Mouse (Mus musculus): Measurements from ENCODE around the gene Pcgf6. TPM values are rescaled to one million over a fixed set of nuclear protein-coding genes. Genes with fewer than 3 reads are reported as not detected.

Pcgf6 gene
- 1 to 10 TPM; 2.4 to 3.1 TPM for total RNA-seq (2021)
- long read RNA-seq, experiment 1, partial matches to known transcripts, result 0 of 2 reads
- long read RNA-seq, experiment 1, other reads (novel, unspliced or antisense), result 0 of 2 reads
- long read RNA-seq, experiment 2, transcript Pcgf6-201 (10 exons, 2,159 nt), result major isoform, 6 of 8 reads
- long read RNA-seq, experiment 2, partial matches to known transcripts, result 0 of 8 reads
- long read RNA-seq, experiment 2, other reads (novel, unspliced or antisense), result 2 of 8 reads

DNA sequence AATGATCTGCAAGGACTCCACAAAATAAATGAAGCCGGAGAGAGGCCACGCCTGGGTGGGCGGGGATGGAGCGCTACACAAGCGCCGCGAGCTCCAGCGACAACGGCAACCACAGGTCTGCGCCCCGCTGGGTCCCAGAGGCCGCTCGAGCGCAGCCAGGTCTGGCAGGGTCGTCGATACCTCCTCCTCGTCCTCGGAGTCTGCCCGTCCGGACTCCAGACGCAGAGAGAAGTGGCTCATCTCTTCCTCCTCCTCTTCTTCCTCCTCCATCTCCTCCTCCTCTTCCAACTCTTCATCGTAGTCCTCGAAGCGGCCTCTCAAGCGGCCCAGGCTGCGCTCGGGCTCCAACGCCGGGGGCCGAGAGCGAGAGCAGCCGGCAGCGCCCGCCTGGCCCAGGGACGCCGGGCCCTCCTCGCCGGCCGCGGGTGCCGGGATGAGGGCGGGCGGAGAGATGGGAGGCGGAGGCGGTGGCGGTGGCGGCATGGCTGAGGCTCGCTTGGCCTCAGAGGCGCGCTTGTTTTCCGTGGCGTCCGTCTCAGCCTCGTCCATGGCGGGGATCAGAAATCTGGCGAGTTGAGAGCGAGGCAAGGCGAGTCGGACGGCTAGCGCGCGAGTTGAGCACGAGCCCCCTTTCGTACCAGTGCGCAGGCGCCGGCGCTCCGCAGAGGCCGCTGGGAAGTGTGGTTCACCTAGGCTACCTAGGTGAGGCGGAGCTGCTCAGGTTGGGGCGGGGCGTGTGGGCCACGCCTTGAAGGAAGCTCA lies at the start of gene Pcgf6:
Pcgf6 (minus strand) TSS at position 636 of the 762 bp plus-strand sequence.
- DNase-seq, result peak; percentile 71
- intact Hi-C loops (cut with DNase I; ENCODE audit: low total_unique reads), result no loop called here

DNA sequence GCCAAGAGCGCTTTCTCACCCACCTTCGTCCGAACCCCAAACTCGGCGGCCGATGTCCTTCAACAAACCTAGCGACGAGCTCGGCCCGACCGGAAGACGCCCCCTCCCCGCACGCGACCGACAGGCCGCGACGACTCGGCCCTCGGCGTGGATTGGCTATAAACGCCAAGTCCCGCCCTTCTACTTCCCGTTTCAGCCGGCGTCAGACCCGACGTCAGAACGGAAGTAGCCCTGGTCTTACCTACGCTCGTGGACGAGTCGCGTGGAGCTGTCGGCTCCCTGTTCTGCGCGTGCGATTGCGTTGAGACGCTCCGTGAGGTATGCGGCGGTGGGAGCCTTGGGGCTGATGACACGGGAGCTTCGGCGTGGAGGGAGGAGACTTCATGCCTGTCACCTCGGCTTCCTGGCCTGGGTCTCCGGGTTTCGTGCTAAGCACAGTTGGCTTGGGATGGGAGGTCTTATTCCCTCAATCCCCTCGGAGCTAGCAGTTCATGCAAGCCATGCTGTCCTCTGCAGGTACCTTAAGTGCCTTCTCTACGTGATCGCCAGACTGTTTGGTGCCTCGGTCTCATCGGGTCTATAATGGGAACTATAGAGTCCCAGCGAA lies 39.9 kb upstream of the Pcgf6 start, which contains the start of the genes Usmg5 and Pdcd11:
Usmg5 (minus strand) TSS at position 98 of the 607 bp plus-strand sequence.
Pdcd11 (plus strand) TSS at position 219 of the 607 bp plus-strand sequence.
- intact Hi-C loops (cut with DNase I; ENCODE audit: low total_unique reads), result no loop called here
- DNase-seq, result peak; percentile 95

DNA sequence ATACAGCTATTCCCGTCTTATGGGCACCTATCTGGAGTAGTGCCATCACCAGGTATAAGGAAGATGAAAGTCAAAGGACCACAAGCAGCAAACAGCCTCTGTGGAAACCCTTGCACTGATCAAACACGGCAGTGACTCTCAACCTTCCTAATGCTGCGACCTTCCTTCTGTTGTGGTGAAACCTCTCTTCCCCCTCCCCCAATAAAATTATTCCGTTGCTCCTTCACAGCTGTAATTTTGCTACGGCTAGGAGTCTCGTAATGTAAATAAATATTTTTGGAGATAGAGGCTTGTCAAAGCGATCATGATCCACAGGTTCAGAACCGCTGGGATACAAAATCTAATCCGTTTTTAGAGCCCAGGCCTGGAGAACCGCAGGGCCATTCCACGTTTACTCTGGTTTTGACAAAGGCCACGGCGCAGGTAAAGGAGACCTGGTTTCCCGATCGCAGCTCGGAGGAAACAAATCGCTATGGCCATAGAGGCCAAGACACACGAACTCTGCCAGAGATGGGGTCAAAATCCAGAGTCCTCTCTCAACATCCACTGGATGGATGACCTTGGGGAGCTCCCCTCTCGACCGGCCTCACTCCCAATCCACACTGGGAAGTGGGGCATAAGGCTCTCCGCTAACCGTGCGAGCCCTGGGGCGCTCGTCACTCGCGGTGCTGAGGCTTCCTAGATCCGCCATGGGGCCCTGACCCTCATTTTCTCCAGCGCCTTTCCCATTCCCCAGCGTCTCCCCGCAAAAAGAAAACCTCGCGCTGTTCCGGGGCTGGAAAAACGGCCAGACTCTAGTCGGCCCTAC lies 39.2 kb upstream of the Pcgf6 start:
- DNase-seq, result peak; percentile 23
- intact Hi-C loops (cut with DNase I; ENCODE audit: low total_unique reads), result no loop called here

DNA sequence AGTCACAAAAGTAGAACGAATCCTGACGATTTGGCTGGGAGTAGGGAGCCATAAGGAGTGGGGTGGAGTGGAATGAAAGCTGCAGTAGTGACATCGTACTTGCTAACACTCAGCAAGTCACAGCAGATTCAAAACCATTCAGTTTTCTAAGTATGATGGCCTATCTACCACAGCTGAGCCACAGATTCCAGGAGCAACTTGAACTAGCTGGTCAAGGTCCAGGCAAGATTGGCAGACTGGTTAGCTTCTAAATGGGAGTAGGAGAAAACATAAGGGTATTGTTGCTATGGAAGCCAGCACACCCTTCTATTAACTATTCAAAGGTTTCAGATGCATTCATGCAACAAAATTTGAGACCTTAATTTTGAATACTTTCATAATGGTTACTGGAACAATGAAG lies 37.5 kb upstream of the Pcgf6 start:
- no peak for DNase-seq
- intact Hi-C loops (cut with DNase I; ENCODE audit: low total_unique reads), result no loop called here

DNA sequence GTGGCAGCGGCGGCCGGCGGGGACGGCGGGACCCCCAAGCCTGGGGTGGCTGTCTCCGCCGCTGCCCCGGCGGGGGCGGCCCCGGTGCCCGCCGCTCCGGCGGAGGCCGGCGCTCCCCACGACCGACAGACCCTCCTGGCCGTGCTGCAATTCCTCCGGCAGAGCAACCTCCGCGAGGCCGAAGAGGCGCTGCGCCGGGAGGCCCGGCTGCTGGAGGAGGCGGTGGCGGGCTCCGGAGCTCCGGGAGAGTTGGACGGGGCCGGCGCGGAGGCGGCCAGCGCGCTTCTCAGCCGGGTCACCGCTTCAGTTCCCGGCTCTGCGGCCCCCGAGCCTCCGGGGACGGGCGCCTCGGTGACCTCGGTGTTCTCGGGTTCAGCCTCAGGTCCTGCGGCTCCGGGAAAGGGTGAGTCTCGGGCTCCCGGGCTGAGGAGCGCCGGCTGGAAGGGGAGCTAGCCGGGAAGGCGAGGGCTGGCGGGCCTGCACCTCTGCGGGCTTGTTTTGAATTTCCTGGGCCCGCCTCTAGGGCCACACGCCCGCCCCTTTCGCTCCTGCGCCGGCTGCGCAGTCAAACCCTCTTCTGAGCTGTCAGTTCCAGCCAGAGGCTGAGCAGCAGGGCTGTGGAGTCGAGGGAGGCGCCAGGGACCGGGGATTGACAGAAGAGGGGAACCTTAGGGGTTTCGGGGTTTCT lies 17.4 kb upstream of the Pcgf6 start:
- intact Hi-C loops (cut with DNase I; ENCODE audit: low total_unique reads), result no loop called here
- DNase-seq, result peak; percentile 87

DNA sequence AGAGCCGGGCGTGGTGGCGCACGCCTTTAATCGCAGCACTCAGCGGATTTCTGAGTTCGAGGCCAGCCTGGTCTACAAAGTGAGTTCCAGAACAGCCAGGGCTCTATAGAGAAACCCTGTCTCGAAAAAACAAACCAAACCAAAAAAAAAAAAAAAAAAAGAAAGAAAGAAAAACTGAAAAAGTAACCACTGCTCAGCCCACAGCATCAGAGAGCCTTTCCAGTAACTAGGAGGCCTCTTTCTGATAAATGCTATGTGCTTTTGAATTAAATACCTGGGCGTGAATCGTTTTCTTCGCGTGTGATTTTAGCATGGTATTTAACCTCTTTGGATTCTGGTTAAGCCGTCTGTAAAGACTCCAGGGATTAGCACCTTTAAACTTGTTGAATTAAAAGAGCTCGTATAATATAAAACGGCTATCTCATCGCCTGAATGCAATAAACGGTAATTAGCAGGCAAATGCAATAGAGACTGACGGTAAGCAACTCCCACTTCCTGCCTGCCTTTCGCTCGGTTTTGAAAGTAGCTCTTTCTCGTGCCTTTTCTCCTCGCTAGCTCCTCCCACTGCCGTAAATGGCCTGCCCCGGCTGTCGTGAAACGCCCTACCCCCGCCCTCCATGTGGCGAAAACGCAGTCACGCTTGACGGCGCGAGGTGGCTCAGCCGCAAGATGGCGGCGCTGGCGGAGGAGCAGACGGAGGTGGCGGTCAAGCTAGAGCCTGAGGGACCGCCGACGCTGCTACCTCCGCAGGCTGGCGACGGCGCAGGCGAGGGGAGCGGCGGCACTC lies 16.6 kb upstream of the Pcgf6 start, which contains the start of gene Taf5:
Taf5 (plus strand) TSS at position 651 of the 787 bp plus-strand sequence.
- DNase-seq, result peak; percentile 97
- intact Hi-C loops (cut with DNase I; ENCODE audit: low total_unique reads), result no loop called here

DNA sequence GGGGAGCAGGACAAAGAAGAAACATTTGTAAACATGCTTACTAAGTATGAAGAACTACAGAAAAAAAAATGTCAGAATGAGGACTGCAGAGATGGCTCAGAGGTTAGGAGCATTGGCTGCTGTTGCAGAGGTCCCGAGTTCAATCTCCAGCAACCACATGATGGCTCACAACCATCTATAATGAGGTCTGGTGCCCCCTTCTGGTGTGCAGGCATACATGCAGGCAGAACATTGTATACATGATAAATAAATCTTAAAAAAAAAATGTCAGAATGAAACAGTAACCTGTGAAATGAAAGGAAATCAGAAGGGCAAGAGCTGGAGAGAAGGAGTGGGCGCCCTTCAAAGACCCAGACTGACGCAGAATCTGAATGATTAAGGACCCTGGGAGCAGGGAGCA lies 15.2 kb upstream of the Pcgf6 start:
- intact Hi-C loops (cut with DNase I; ENCODE audit: low total_unique reads), result no loop called here

DNA sequence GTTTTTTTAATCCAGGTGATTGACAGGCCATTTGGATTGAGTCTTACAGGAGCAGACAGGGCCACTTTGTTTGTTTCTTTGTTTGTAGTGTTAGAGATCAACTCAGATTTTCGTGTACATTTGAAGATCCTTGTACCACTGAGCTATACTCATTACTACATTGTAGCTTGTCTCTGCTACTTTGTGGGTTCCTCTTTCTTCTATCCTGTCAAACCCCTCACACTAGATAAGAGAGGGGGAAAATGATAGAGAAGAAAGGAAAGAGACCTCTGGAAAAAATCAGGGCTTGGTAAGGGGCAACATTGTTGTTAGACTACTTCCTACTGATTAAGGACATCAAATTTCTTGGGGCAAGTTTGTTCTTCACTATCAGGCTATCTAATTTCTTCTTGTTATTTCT lies 7.0 kb upstream of the Pcgf6 start:
- no peak for DNase-seq
- intact Hi-C loops (cut with DNase I; ENCODE audit: low total_unique reads), result no loop called here

More for the DNA sequence above, 15.2 kb upstream of the Pcgf6 start:
- no peak for DNase-seq

DNA sequence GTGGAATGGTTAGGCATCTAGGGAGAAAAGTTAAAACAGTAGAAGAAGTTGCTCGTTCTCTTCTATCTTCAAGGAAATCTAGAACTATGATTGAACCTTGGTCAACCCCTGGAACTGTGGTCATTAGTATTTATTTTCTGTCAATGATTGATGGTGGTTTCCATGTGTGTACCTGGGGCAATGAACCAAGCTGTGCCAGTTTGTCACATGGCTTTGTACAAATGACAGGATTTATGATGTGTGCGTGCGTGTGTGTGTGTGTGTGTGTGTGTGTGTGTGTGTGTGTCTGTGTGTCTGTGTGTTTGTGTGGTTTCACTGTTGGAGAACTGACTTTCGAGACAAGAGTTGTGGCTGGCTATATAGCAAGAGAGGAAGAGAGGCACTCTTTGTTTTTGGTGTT lies 2.8 kb upstream of the Pcgf6 start:
- DNase-seq, result no peak
- intact Hi-C loops (cut with DNase I; ENCODE audit: low total_unique reads), result no loop called here

DNA sequence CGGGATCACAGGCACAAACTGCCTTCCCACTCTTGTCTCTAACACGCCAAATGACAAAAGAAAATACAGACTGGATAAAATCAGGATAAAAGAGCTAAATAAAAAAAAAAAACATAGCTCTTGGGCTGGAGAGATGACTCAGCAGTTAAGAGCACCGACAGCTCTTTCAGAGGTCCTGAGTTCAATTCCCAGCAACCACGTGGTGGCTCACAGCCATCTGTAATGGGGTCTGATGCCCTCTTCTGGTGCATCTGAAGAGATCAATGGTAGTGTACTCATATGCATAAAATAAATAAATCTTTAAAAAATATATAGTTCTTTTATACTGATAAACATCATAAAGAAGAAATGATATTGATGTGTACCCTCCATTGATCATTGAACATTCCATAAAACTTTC lies 2.2 kb upstream of the Pcgf6 start:
- DNase-seq, result no peak
- intact Hi-C loops (cut with DNase I; ENCODE audit: low total_unique reads), result no loop called here

DNA sequence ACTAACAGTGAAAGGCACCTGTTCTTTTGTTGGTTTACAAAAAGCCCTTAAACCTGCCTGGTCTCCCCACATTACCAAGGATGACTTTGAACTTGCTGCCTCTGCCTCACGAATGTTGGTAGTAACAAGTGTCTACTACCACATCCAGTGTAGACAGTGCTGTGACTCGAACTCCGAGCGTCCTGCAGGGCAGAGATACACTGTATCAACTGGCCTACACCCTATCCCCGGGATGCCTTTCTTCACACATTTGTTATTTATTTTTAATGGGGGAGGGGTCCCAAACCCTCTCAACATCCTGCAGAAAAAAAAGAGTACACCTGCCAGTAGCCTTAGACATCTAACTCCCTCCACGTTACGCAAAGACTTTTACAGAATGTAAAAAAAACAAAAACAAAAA lies 866 bp downstream of the Pcgf6 start:
- intact Hi-C loops (cut with DNase I; ENCODE audit: low total_unique reads), result no loop called here
- no peak for DNase-seq

DNA sequence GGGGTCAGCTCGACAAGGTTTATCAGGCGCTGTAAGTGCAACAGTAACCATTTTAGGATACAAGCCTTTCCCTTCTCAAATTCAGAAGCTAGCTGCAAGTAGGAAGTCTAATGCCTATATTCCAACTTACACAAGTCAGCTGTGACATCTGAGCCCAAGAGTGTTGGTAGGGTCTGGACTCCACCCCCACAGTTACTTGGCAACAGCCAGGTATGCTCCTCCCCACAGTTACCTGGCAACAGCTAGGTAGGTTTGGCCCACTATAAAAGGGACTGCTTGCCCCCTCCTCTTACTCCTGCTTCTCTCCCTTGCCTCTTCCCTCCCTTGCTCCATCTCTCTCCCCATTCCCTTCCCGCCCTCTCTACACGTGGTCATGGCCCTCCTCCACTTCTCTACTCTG lies 1.6 kb downstream of the Pcgf6 start:
- no peak for DNase-seq
- intact Hi-C loops (cut with DNase I; ENCODE audit: low total_unique reads), result no loop called here

DNA sequence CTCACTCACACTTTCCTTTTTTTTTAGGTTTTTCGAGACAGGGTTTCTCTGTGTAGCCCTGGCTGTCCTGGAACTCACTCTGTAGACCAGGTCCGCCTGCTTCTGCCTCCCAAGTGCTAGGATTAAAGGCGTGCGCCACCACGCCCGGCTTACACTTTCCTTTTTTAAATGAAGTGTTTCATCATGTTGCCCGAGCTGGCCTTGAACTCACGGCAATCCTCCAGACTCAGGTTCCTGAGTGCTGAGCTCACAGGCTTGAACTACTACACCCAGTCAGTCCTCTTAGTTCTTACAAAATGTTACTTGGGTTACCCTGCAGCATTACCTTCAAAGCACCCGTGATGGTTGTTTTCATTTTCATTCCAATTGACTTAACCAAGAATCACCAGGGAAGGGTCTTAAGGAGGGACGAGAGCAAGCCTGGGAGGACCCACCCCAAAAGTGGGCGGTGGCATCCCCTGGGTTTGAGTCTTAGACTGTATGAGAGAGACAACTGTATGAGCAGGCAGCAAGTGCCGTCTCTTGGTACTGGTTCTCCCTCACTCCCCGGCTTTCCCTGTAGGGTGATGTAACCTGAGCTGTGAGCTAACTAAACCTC lies 3.4 kb downstream of the Pcgf6 start:
- no peak for DNase-seq
- intact Hi-C loops (cut with DNase I; ENCODE audit: low total_unique reads), result no loop called here

DNA sequence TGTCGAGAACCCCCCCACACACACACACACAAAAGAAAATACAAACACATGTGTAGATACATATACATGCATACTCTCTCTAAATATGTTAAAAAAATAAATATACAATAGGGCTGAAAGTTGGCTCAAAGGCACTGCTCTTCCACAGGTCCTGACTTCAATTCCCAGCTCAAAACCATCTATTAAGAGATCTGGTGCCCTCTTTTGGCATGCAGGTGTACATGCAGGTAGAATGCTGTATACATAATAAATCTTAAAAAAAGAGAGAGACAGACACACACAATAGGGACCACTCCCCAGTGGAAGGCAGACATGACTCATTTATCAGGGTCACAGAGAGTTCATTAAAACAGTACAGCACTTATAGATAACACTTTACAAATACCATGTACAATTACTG lies 4.4 kb downstream of the Pcgf6 start:
- intact Hi-C loops (cut with DNase I; ENCODE audit: low total_unique reads), result no loop called here
- no peak for DNase-seq

DNA sequence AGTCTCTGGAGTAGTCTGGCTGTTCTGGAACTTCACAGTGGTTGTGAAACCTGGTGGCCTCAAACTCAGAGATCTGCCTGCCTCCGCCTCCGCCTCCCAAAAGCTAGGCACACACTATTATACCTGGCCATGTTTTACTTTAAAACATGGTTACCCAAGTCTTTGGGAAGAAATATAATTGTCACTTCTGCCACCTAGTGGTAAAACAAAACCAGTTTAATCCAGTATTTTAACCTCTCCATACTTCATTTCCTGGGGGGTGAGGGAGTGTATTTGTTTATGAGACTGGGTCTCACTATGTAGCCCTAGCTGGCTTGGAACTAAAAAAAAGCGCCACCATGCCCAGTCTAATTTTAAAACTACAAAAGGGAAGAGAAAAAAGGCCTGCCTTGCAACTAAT lies 7.1 kb downstream of the Pcgf6 start:
- no peak for DNase-seq
- intact Hi-C loops (cut with DNase I; ENCODE audit: low total_unique reads), result no loop called here

DNA sequence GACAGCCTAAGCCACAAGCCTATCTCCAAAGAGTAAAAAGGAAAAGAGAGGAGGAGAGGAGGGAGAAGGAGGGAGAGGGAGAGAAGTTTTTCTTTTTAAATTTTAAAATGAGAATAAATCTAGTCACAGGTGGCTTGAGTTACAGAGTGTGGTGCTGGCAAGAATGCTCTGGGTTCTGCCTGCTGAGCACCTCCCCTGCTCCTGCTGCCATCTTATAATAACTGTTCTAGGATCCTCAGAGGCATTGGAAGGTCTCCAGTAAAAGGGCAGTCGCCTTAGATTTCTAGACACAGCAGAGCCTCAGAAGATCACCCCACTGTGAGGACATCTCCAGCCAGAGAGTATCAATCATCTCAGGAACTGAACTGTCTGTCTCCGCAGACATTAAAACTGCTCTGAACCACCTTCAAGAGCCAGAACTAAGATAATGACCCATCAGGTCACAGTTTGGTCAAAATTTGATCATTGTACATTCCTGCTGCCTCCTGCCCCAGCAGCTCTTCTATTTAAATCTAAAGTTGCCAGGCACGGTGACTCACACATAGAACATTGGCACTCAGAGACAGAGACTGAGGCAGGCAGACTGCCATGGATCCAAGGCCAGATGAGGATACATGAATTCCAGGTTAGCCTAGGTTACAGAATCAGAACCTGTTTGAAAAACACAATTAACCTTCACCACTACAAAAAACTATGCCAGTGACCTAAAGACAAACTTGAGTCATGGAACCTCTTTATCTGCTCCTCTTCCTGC lies 9.8 kb downstream of the Pcgf6 start:
- intact Hi-C loops (cut with DNase I; ENCODE audit: low total_unique reads), result no loop called here
- no peak for DNase-seq

DNA sequence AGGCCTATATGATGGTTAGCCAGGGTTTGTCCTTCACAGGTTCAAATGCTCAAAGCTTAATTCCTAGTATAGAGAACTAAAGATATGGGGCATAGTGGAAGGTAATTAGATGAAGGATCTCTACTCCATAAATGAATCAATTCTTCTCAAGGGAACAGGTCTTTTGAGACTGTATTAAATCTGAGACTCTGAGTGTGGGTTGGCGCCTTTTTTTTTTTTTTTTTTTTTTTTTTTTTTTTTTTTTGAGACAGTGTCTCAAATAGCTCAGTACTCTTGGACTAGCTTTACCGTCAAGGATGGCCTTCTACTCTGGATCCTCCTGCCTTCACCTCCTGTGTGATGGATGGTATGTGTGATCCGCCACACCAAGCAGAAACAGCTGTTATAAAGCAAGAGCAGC lies 14.1 kb downstream of the Pcgf6 start:
- intact Hi-C loops (cut with DNase I; ENCODE audit: low total_unique reads), result no loop called here

More for the DNA sequence above, 14.1 kb downstream of the Pcgf6 start:
- no peak for DNase-seq

Data from gastrocnemius, postnatal 14 days (tissue).